8 mouse cellular contexts compared by ENCODE assay signal in genomic region chr4:155223594-155224528, GRCm38 (mm10). TPM values are rescaled to one million over a fixed set of nuclear protein-coding genes. Genes with fewer than 3 reads are reported as not detected.
A peak's percentile ranks its signal among the peaks of the same experiment; 100 is the strongest.
DNase-seq lines count a peak whose midpoint lies in the region; ATAC-seq and TF ChIP-seq lines count a peak whose summit lies in the region.

No protein-coding gene starts in this region.

- H3K4me1 ChIP-seq in kidney, embryonic 14.5 days (ENCODE audit: control insufficient read depth, insufficient read depth, low read length), result peaks cover 20% of the 10 kb centered on the region
- peaks cover 16% of the 10 kb centered on the region for H3K4me1 ChIP-seq in bone marrow, adult 2 months (ENCODE audit: control insufficient read depth, insufficient read depth, low read length)
- H3K4me1 ChIP-seq in hindbrain, embryonic 12.5 days, result peaks cover 28% of the 10 kb centered on the region
- peaks cover 31% of the 10 kb centered on the region for H3K4me1 ChIP-seq in midbrain, embryonic 14.5 days (ENCODE audit: control insufficient read depth, insufficient read depth, low read length)

- 34% methylated on average over 19 of the region's 20 CpGs for WGBS in kidney, embryonic 14.5 days
- WGBS in bone marrow, adult 2 months, result 21% methylated on average over 20 of the region's 20 CpGs
- WGBS in hindbrain, embryonic 12.5 days, result 34% methylated on average over 20 of the region's 20 CpGs
- 33% methylated on average over 20 of the region's 20 CpGs for WGBS in midbrain, embryonic 14.5 days

- TF ChIP-seq POLR2A in bone marrow, adult 2 months (IDR thresholded peaks at IDR 0.05; ENCODE audit: borderline replicate concordance, control insufficient read depth, low read depth, low read length), result peak; percentile 45; the same call in 1 of the 2 replicates

- no peak; the same call in 1 of the 2 replicates for TF ChIP-seq CTCF in bone marrow, adult 2 months (IDR thresholded peaks at IDR 0.05; ENCODE audit: control insufficient read depth, insufficient read depth, low read length)

- peak overlapping the region; percentile 71 for H3K4me2 ChIP-seq in kidney, embryonic 14.5 days (replicated peaks; ENCODE audit: low read depth, low read length)
- H3K4me2 ChIP-seq in hindbrain, embryonic 12.5 days (replicated peaks), result peak overlapping the region; percentile 63
- peak overlapping the region; percentile 78 for H3K4me2 ChIP-seq in midbrain, embryonic 14.5 days (ENCODE audit: low read length)

- peak overlapping the region; percentile 82 for H3K4me3 ChIP-seq in kidney, embryonic 14.5 days (ENCODE audit: low read length)
- H3K4me3 ChIP-seq in bone marrow, adult 2 months (replicated peaks; ENCODE audit: control insufficient read depth, low read depth, low read length), result peak overlapping the region; percentile 54
- peak overlapping the region; percentile 96 for H3K4me3 ChIP-seq in hindbrain, embryonic 12.5 days
- peak overlapping the region; percentile 44 for H3K4me3 ChIP-seq in midbrain, embryonic 14.5 days (replicated peaks; ENCODE audit: low read depth, low read length)

- H3K27ac ChIP-seq in kidney, embryonic 14.5 days (ENCODE audit: low read depth, low read length), result peak overlapping the region; percentile 96
- H3K27ac ChIP-seq in bone marrow, adult 2 months (ENCODE audit: control insufficient read depth, insufficient read depth, low read depth, low read length, poor library complexity), result peak overlapping the region; percentile 95
- peak overlapping the region; percentile 92 for H3K27ac ChIP-seq in hindbrain, embryonic 12.5 days
- H3K27ac ChIP-seq in midbrain, embryonic 14.5 days (replicated peaks; ENCODE audit: low read depth, low read length), result peak overlapping the region; percentile 93

- DNase-seq in kidney, adult 8-10 months, result no peak
- DNase-seq in midbrain, embryonic 14.5 days, result no peak
- no peak for DNase-seq in left cerebral cortex, adult 9 months (ENCODE audit: low spot score in 2 of 2)
- no peak for DNase-seq in urinary bladder, adult 18-20 months (ENCODE audit: low spot score in 2 of 2)
- no peak for DNase-seq in left cerebral cortex, adult 11 months (ENCODE audit: low spot score)

- H3K9ac ChIP-seq in kidney, embryonic 14.5 days (ENCODE audit: low read depth, low read length), result peak overlapping the region; percentile 79
- H3K9ac ChIP-seq in hindbrain, embryonic 12.5 days, result peak overlapping the region; percentile 73
- peak overlapping the region; percentile 94 for H3K9ac ChIP-seq in midbrain, embryonic 14.5 days (replicated peaks; ENCODE audit: low read length)

- no peak for ATAC-seq in kidney, embryonic 14.5 days (ENCODE audit: low FRiP score, low TSS enrichment)
- ATAC-seq in hindbrain, embryonic 12.5 days (ENCODE audit: low FRiP score), result no peak
- ATAC-seq in midbrain, embryonic 14.5 days (ENCODE audit: low FRiP score, low TSS enrichment), result no peak

- H3K9me3 ChIP-seq in kidney, embryonic 14.5 days (ENCODE audit: control insufficient read depth, low read length), result no peaks in the 10 kb centered on the region
- no peaks in the 10 kb centered on the region for H3K9me3 ChIP-seq in hindbrain, embryonic 12.5 days (replicated peaks)
- H3K9me3 ChIP-seq in midbrain, embryonic 14.5 days (ENCODE audit: control insufficient read depth, low read length), result no peaks in the 10 kb centered on the region

- no peaks in the 10 kb centered on the region for H3K27me3 ChIP-seq in kidney, embryonic 14.5 days (ENCODE audit: control insufficient read depth, insufficient read depth, low read length)
- H3K27me3 ChIP-seq in hindbrain, embryonic 12.5 days, result 0 out of 2 replicates have a peak, but pooled peaks cover 3% of the 10 kb centered on the region
- H3K27me3 ChIP-seq in midbrain, embryonic 14.5 days (ENCODE audit: control insufficient read depth, insufficient read depth, low read length), result no peaks in the 10 kb centered on the region

- H3K36me3 ChIP-seq in kidney, embryonic 14.5 days (ENCODE audit: control insufficient read depth, insufficient read depth, low read length), result no peaks in the 10 kb centered on the region
- H3K36me3 ChIP-seq in hindbrain, embryonic 12.5 days, result no peaks in the 10 kb centered on the region
- H3K36me3 ChIP-seq in midbrain, embryonic 14.5 days (ENCODE audit: control insufficient read depth, insufficient read depth, low read length), result no peaks in the 10 kb centered on the region

RNA-seq across cellular contexts. Expression of gene Ski, which starts 1.5 kb away (rescaled TPM):
- polyA plus RNA-seq in kidney, embryonic 14.5 days (2014; fragmentation: Nextera tagmentation; extraction: Ambion mirVana), result 24.0 and 24.5 TPM in 2 replicates
- 7.0 and 10.4 TPM in 2 replicates for polyA plus RNA-seq in bone marrow, adult 2 months (2011; ENCODE audit: insufficient read depth, insufficient read length, low replicate concordance, missing spikeins)
- 12.6 and 13.5 TPM in 2 replicates for polyA plus RNA-seq in hindbrain, embryonic 12.5 days (2016; fragmentation: Nextera tagmentation; extraction: Ambion mirVana)
- 14.3 and 15.4 TPM in 2 replicates for polyA plus RNA-seq in midbrain, embryonic 14.5 days (2014; fragmentation: Nextera tagmentation; extraction: Ambion mirVana)

RNA-seq across cellular contexts. Expression of gene Faap20, which starts 25.7 kb away (rescaled TPM):
- 63.4 and 73.8 TPM in 2 replicates for polyA plus RNA-seq in kidney, embryonic 14.5 days (2014; fragmentation: Nextera tagmentation; extraction: Ambion mirVana)
- 19.3 and 29.3 TPM in 2 replicates for polyA plus RNA-seq in bone marrow, adult 2 months (2011; ENCODE audit: insufficient read depth, insufficient read length, low replicate concordance, missing spikeins)
- polyA plus RNA-seq in hindbrain, embryonic 12.5 days (2016; fragmentation: Nextera tagmentation; extraction: Ambion mirVana), result 90.8 and 98.6 TPM in 2 replicates
- polyA plus RNA-seq in midbrain, embryonic 14.5 days (2014; fragmentation: Nextera tagmentation; extraction: Ambion mirVana), result 74.1 and 85.6 TPM in 2 replicates

Comparison
In these comparisons a context has a peak if more than half of its experiments do, and no peak if none do; other contexts are left out.
1. H3K4me3 ChIP-seq: peak in every context shown above with its lines; median percentile 96 in hindbrain, embryonic 12.5 days; 82 in kidney, embryonic 14.5 days; 54 in bone marrow, adult 2 months; 44 in midbrain, embryonic 14.5 days.